Mouse (Mus musculus) liver, postnatal 0 days (tissue): ENCODE measurements around the gene Pbld1.

Experiments
- CTCF ChIP-seq: sonication (generic); IDR thresholded peaks from 2 replicates; pipeline ENCODE4 v1.5.1; 2016; ENCODE audit warnings: antibody characterized with exemption, low read depth
- EP300 ChIP-seq: IDR thresholded peaks from 2 replicates; pipeline ENCODE4 v1.6.1; 2016; ENCODE audit warnings: antibody characterized with exemption, low read depth, mild to moderate bottlenecking

GRCm38 (mm10) chr10:63098191-63098590 is 38.2 kb downstream of the Pbld1 start:
- no peak for TF ChIP-seq EP300
- TF ChIP-seq CTCF, result no peak
